In the genomic region with DNA sequence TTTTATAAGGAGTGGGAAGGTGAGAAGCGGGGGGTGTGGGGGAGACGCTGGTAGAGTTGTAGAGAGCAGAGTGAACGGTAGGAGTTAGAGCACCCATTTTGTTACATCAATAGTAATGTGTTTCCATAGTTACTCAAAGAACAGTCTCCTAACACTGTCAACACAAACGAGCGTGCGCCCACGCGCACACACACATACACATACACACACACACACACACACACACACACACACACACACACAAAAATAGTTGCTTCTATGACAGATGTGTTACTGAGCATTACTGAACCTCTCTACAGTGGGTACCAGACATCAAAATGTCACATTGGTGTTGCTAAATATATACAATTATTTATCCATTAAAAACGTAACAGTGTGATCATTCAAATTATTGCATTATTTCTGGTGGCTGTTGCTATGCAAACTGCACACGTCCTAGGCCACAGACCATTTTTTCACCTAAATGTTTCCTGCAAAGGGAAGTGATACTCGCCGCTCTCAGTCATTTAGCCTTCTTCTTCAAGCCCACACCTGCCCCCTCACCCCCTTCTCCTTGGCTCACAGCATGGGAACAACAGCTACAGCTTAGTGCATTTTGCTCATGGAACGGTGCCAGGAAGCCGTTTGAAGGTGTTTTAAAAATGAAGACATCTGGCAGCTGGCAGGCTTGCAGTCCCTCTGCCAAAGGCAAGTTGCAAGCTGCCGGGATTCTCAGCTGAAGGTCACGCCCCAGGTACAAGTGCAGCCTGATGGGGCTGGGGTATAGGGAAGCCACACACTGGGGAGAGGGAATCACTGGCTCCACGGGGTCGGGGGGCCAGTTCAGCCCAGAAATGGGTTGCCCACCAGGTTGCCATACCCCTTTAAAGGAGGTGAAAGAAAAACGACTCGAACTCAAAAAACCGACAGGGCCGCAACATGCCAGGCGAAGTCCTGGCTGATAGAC, we compare ENCODE assay signal across 8 mouse cellular contexts.
DNase-seq lines count a peak whose midpoint lies in the region; ATAC-seq lines count a peak whose summit lies in the region.

No protein-coding gene starts in this region.

- no peaks in the 10 kb centered on the region for H3K27me3 ChIP-seq in embryonic facial prominence, embryonic 12.5 days
- H3K27me3 ChIP-seq in midbrain, embryonic 10.5 days (ENCODE audit: low read depth, poor library complexity, severe bottlenecking): no peaks in the 10 kb centered on the region; the same call in 1 of the 2 replicates

- 0 out of 2 replicates have a peak, but pooled peaks cover 5% of the 10 kb centered on the region for H3K4me1 ChIP-seq in embryonic facial prominence, embryonic 12.5 days
- H3K4me1 ChIP-seq in midbrain, embryonic 10.5 days: peaks cover 6% of the 10 kb centered on the region

- WGBS in embryonic facial prominence, embryonic 12.5 days: 65% methylated on average over 23 of the region's 23 CpGs
- 83% methylated on average over 23 of the region's 23 CpGs for WGBS in midbrain, embryonic 10.5 days

- H3K9me3 ChIP-seq in embryonic facial prominence, embryonic 12.5 days: no peaks in the 10 kb centered on the region
- 0 out of 2 replicates have a peak, but pooled peaks cover 6% of the 10 kb centered on the region for H3K9me3 ChIP-seq in midbrain, embryonic 10.5 days (replicated peaks)

- DNase-seq in kidney, postnatal 25 days: peak; percentile 6 to 38
- no peak for DNase-seq in kidney, adult 18-20 months
- DNase-seq in heart, postnatal 4 days: peak; percentile 69
- no peak for DNase-seq in midbrain, embryonic 10.5 days (ENCODE audit: low spot score)

- H3K4me3 ChIP-seq in embryonic facial prominence, embryonic 12.5 days: no peak overlapping the region
- no peak overlapping the region for H3K4me3 ChIP-seq in midbrain, embryonic 10.5 days

- no peaks in the 10 kb centered on the region for H3K36me3 ChIP-seq in embryonic facial prominence, embryonic 12.5 days
- H3K36me3 ChIP-seq in midbrain, embryonic 10.5 days: no peaks in the 10 kb centered on the region

- peak; percentile 35; the same call in 1 of the 2 replicates for ATAC-seq in embryonic facial prominence, embryonic 12.5 days (ENCODE audit: insufficient number of reproducible peaks, insufficient read depth, low FRiP score, low TSS enrichment)
- ATAC-seq in activated CD4-positive, CD25-positive, alpha-beta regulatory T cell, adult 4 months: no peak
- ATAC-seq in CD4-positive, CD25-positive, alpha-beta regulatory T cell, adult 4 months: no peak
- no peak for ATAC-seq in granulocyte monocyte progenitor cell, adult 5-6 weeks (replicated peaks; ENCODE audit: poor library complexity, severe bottlenecking)

- H3K9ac ChIP-seq in embryonic facial prominence, embryonic 12.5 days: no peak overlapping the region

- no peak overlapping the region for H3K4me2 ChIP-seq in embryonic facial prominence, embryonic 12.5 days (replicated peaks)

- H3K27ac ChIP-seq in embryonic facial prominence, embryonic 12.5 days: no peak overlapping the region
- peak overlapping the region; percentile 33 for H3K27ac ChIP-seq in midbrain, embryonic 10.5 days (replicated peaks)

Comparison
In these comparisons a context has a peak if more than half of its experiments do, and no peak if none do; other contexts are left out.
1. DNase-seq: peak in kidney, postnatal 25 days (2 of 2) and heart, postnatal 4 days (single experiment); none in kidney, adult 18-20 months (single experiment) and midbrain, embryonic 10.5 days (single experiment).